Comparison of ENCODE assay signal across 22 mouse cellular contexts in the genomic region with DNA sequence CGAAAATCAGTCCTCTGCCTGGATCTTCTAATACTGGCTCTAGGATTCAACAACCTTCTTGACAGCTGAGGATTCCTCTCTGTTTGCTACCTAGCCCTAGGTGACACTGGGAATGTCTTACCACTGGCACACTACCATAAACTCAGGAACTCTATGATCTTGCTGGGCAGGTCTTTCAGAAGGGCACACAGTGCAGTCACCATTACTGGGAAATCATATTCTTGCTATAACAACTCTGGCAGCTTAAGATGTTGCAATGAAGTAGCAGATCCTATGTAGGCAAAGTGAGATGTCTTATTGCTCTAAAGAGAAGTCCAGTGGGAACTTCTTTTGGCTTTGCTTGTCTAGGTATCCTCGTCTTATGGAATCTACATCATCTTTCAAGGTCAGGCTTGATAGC.
A peak's percentile ranks its signal among the peaks of the same experiment; 100 is the strongest.
DNase-seq lines count a peak whose midpoint lies in the region; ATAC-seq and TF ChIP-seq lines count a peak whose summit lies in the region.
"Had no signal": no experiment of that assay in that cellular context is flagged by ENCODE, and none has a peak within 500 bp of the region (broad histone marks: within the 10 kb centered on the region; RNA-seq: fewer than 3 reads in every experiment).

No protein-coding gene starts in this region.

- no peaks in the 10 kb centered on the region for H3K27me3 ChIP-seq in kidney, embryonic 16.5 days (ENCODE audit: insufficient read depth, low read length)
- H3K27me3 ChIP-seq: CH12.LX, Patski had no signal

- no peak for TF ChIP-seq CTCF in gastrocnemius, adult 2 months (IDR thresholded peaks at IDR 0.05)
- no peak for TF ChIP-seq CTCF in olfactory bulb, adult 2 months (IDR thresholded peaks at IDR 0.05; ENCODE audit: insufficient read depth, low read depth, low read length)

- no peak for ATAC-seq in kidney, embryonic 16.5 days (ENCODE audit: low FRiP score, low TSS enrichment)
- ATAC-seq: activated CD4-positive, CD25-positive, alpha-beta regulatory T cell, adult 4 months; CD4-positive, CD25-positive, alpha-beta regulatory T cell, adult 4 months; Patski had no signal

- H3K36me3 ChIP-seq in kidney, embryonic 16.5 days (ENCODE audit: insufficient read depth, low read length): peaks cover 4% of the 10 kb centered on the region; the same call in 1 of the 2 replicates
- H3K36me3 ChIP-seq: G1E had no signal

- no peak overlapping the region for H3K4me2 ChIP-seq in kidney, embryonic 16.5 days (replicated peaks; ENCODE audit: low read depth, low read length)

- H3K4me1 ChIP-seq in olfactory bulb, adult 2 months (ENCODE audit: control insufficient read depth, insufficient read depth, low read length): peaks cover 16% of the 10 kb centered on the region
- H3K4me1 ChIP-seq in kidney, embryonic 16.5 days (ENCODE audit: insufficient read depth, low read length): peaks cover 32% of the 10 kb centered on the region

- DNase-seq in gastrocnemius, adult 2 months: no peak
- no peak for DNase-seq in gastrocnemius, postnatal 4 days (ENCODE audit: low spot score in 2 of 2)
- DNase-seq in fat pad, adult 2 months (ENCODE audit: extremely low read depth, low read depth, low spot score): peak; percentile 51
- peak; percentile 52 for DNase-seq in gonadal fat pad, adult 2 months (ENCODE audit: low read depth)
- DNase-seq in thymus, postnatal 25 days: no peak
- no peak for DNase-seq in urinary bladder, adult 2 months (ENCODE audit: low spot score)
- DNase-seq: adrenal gland, adult 2 months; adrenal gland, adult 8-10 months; adrenal gland, postnatal 10 days; adrenal gland, postnatal 14 days; adrenal gland, postnatal 25 days; adrenal gland, postnatal 36 days; B cell, adult 2 months; cerebellum, adult 11 months; cerebellum, adult 11-12 months had no signal

- H3K9me3 ChIP-seq in kidney, embryonic 16.5 days (ENCODE audit: low read length): no peaks in the 10 kb centered on the region

- no peak overlapping the region for H3K4me3 ChIP-seq in gastrocnemius, adult 2 months
- H3K4me3 ChIP-seq in olfactory bulb, adult 2 months (ENCODE audit: insufficient read depth, low read depth, low read length): no peak overlapping the region
- H3K4me3 ChIP-seq in kidney, embryonic 16.5 days (ENCODE audit: low read length): no peak overlapping the region

- WGBS in olfactory bulb, adult 2 months: 94% methylated on average over 2 of the region's 2 CpGs
- WGBS in kidney, embryonic 16.5 days: 91% methylated on average over 2 of the region's 2 CpGs

- peak overlapping the region; percentile 61; the same call in 1 of the 2 replicates for H3K27ac ChIP-seq in gastrocnemius, adult 2 months
- H3K27ac ChIP-seq in olfactory bulb, adult 2 months (ENCODE audit: insufficient read depth, low read depth, low read length): peak overlapping the region; percentile 90
- no peak overlapping the region for H3K27ac ChIP-seq in kidney, embryonic 16.5 days (ENCODE audit: low read length)

- TF ChIP-seq POLR2A in olfactory bulb, adult 2 months (IDR thresholded peaks at IDR 0.05; ENCODE audit: insufficient read depth, low read depth, low read length): no peak

- intact Hi-C loops in gastrocnemius, adult 2 months (cut with DNase I): no loop called here

- no peak overlapping the region for H3K9ac ChIP-seq in kidney, embryonic 16.5 days (replicated peaks; ENCODE audit: low read length)

Comparison
In these comparisons a context has a peak if more than half of its experiments do, and no peak if none do; other contexts are left out.
1. DNase-seq: peak in fat pad, adult 2 months (single experiment) and gonadal fat pad, adult 2 months (single experiment); none in gastrocnemius, adult 2 months (single experiment), gastrocnemius, postnatal 4 days (0 of 2), thymus, postnatal 25 days (single experiment) and urinary bladder, adult 2 months (single experiment).